Mouse (Mus musculus): ENCODE data around the gene Tspyl1. TPM values are rescaled to one million over a fixed set of nuclear protein-coding genes. Genes with fewer than 3 reads are reported as not detected.

Gene Tspyl1
- 110 TPM for total RNA-seq (2023)

GRCm38 (mm10) chr10:34281962-34282388 lies at the start of gene Tspyl1:
Tspyl1 (plus strand) TSS chr10:34282190.

DNA sequence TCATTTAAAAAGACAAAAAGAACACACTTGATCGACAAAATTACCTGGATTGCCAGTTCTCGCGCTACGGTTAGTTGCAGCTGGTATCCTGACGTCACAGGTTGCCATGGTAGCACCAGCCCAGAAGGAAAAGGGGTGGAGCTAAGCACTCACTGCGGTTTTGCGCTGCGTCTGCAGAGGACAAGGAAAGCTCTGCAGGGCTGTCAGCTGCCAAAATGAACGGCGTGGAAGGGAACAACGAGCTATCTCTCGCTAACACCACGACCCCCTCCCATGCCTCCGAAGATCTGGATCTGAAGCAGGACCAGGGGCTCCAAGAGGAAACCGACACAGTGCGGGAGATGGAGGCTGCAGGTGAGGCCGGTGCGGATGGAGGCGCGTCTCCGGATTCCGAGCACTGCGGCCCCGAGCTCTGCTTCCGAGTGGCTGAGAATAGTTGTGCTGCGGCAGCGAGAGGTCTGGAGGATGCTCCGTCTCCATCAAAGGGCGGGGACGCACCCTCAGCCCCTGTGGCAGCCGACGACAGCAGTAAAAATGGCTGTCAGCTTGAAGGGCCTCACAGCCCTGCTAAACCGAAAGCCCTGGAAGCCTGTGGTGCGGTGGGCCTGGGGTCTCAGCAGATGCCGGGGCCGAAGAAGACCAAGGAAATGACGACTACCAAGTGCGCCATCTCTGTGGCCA lies 15.4 kb downstream of the Tspyl1 start, which contains the start of gene Tspyl4:
Gene Tspyl4 (plus strand): TSS at position 144 of the 681 bp plus-strand sequence.

Other genes with a start within 250 kb of the Tspyl1 start
- gene Trappc3l, start 244.6 kb upstream of the Tspyl1 start, total RNA-seq (2023): not detected
- gene Calhm4, start 237.9 kb upstream of the Tspyl1 start, total RNA-seq (2023): not detected
- not detected for gene Calhm5, start 185.7 kb upstream of the Tspyl1 start, total RNA-seq (2023)
- 11.1 TPM for gene Calhm6, start 154.2 kb upstream of the Tspyl1 start, total RNA-seq (2023)
- gene Dse, start 74.5 kb upstream of the Tspyl1 start, total RNA-seq (2023): 20.6 TPM
- 12.9 TPM for gene Tspyl4, start 15.3 kb downstream of the Tspyl1 start, total RNA-seq (2023)
- not detected for gene Col10a1, start 107.8 kb downstream of the Tspyl1 start, total RNA-seq (2023)
- 57.3 TPM for gene Nt5dc1, start 136.4 kb downstream of the Tspyl1 start, total RNA-seq (2023)
- gene Frk, start 201.2 kb downstream of the Tspyl1 start, total RNA-seq (2023): not detected

All from CD4-positive naive resting alpha-beta T cell, adult 57 days (primary cell).